Mouse (Mus musculus): ENCODE measurements around the gene Carm1. TPM values are rescaled to one million over a fixed set of nuclear protein-coding genes. Genes with fewer than 3 reads are reported as not detected.
A peak's percentile ranks its signal among the peaks of the same experiment; 100 is the strongest.

The Carm1 gene
- total RNA-seq, 1 experiment from 2014 or later: 21.0 TPM

DNA sequence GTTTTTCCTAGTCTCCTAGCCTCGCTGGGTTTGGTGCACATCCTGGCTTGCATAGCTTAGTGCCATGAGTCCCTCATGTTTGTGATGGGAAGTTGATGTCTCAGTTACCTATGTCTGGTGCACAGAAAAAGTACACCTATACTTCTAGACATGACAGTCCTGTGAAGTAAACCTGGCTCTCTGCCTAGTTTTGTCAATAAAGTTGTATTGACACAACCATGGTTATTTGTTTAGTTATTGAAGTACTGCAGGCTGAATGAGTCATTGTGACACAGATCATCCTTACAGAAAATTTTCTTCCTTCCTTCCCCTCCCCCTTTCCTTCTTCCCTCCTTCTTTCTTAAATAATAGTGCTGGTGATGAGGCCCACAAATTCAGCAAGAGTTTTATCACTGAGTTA is 17.7 kb downstream of the Carm1 start:
- no peak for ATAC-seq (replicated peaks in 1 of 2; ENCODE audit: insufficient read depth in 1 of 2, low FRiP score in 2 of 2, low TSS enrichment in 1 of 2, low read depth in 1 of 2, poor library complexity in 2 of 2, severe bottlenecking in 2 of 2)

DNA sequence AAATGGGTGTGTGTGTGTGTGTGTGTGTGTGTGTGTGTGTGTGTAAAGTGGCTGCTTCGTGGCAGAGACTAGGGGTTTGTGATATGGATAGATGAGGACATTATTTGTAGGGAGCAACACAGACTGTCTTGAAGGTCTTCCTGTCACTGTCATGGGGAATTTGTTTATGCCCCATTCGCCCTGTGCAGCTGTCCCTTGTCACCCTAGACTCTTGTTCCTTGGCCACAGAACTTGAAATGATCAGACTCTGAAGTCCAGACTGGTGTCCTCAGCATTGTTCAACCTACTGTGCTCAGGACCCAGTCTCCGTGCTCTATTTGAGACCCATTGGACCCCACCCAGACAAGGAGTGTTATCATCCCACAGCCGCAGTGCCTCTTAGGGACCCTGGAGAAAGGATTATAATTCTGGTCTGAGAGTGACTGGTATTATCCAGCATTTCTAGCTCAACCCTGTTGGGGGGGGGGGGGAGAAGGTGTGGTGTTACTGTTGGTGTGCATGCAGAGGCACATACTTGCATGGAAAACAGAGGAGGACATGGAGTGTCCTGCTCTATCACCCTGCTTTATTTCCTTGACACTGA is 18.4 kb downstream of the Carm1 start:
- ATAC-seq (replicated peaks in 1 of 2; ENCODE audit: insufficient read depth in 1 of 2, low FRiP score in 2 of 2, low TSS enrichment in 1 of 2, low read depth in 1 of 2, poor library complexity in 2 of 2, severe bottlenecking in 2 of 2): no peak

DNA sequence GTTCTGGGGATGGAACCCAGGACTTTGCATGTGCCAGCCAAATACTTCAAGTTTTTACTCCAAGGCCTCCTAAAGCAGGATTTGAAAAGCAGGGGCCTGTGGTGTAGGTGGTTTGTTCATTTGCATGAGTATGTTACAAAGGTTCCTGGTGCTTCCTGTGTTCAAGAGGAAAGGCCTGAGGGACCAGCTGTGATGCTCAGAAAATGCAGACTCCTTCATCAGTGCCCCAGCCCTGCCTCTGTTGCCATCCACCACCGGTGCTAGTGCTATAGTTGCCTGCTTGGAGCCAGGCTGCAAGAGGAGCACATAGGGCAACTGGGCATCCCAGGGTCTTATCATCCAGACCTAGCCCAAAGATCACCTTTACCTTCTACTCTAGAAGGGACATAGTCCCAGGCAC is 19.8 kb downstream of the Carm1 start:
- no peak for ATAC-seq (replicated peaks in 1 of 2; ENCODE audit: insufficient read depth in 1 of 2, low FRiP score in 2 of 2, low TSS enrichment in 1 of 2, low read depth in 1 of 2, poor library complexity in 2 of 2, severe bottlenecking in 2 of 2)

DNA sequence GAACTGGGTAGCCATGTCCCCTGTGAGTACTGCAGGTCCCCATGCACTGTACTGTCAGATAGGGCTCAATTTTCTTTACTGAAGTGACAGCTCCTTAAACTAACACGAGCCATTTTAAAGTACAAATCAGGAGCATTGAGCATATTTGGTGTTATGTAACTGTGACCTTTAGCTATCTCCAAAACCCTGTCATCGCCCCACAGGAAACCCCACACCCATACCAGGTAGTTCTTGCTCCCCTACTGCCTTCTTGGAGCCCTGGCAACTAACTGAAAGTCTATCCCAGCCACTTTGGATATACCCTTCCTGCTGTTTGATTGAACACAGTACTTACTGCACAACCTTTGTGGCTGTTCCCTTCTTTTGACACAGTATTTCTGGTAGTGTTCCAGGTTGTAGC is 20.4 kb downstream of the Carm1 start:
- ATAC-seq (replicated peaks in 1 of 2; ENCODE audit: insufficient read depth in 1 of 2, low FRiP score in 2 of 2, low TSS enrichment in 1 of 2, low read depth in 1 of 2, poor library complexity in 2 of 2, severe bottlenecking in 2 of 2): no peak

DNA sequence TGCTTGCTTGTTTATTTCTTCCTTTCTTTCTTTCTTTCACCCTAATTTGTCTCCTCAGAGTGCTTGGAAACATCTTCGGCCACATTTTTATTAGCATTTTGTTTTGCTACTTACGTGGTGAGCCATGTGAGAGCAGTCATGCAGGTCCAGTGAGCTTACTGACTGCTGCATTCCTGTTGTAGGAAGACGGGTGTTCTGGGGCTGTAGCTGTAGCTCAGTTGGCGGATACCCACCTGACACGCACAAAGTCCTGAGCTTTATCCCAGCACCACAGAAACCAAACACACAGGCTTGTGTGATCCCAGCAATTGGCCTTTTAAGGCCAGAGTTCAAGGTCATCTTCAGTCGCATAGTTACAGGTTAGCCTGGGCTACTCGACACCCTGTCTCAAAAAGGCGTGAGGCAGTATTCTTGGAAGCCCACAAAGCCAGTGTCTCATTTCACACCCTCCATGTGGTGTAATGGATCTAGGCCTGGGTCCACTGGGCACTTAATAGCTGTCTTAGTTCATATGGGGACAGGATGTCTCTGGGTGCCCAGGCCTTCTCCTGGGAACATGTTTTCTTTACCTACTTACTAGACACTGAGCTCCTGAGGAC is 22.1 kb downstream of the Carm1 start:
- ATAC-seq (replicated peaks in 1 of 2; ENCODE audit: insufficient read depth in 1 of 2, low FRiP score in 2 of 2, low TSS enrichment in 1 of 2, low read depth in 1 of 2, poor library complexity in 2 of 2, severe bottlenecking in 2 of 2): no peak

DNA sequence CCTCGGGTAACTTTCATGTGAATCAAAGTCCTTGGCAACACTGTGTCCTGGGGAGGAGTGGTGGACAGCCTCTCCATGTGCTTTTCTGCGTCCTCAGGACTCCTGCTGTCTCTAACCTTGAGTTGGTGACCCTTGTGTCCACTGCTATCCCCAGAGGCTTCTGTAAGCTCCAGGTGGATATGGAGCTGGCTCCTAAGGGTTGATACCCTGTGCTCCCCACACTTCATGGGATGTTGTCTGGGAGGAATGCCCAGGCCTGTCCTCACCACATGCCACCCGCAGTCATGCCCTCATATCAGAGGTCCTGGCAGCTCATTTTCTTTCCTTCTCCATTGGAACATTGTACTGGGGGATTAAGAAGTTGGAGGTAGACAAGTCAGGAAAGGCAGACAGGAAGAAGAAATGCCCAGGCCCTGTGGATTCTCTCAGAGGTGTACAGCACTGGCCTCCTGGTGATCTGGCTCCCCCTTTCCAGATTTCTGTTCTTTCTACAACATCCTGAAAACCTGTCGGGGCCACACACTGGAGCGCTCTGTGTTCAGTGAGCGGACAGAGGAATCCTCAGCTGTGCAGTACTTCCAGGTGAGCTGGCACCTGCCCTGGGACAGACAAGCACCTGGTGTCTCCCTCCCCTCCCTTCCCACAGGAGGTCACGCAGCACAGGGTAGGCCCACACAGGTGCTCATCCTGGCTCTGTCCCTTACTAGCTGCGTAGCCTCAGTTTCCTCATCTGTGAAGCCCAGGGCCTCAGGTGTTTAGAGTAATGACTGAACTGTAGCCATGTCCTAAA is 27.5 kb downstream of the Carm1 start:
- ATAC-seq (replicated peaks in 1 of 2; ENCODE audit: insufficient read depth in 1 of 2, low FRiP score in 2 of 2, low TSS enrichment in 1 of 2, low read depth in 1 of 2, poor library complexity in 2 of 2, severe bottlenecking in 2 of 2): no peak

DNA sequence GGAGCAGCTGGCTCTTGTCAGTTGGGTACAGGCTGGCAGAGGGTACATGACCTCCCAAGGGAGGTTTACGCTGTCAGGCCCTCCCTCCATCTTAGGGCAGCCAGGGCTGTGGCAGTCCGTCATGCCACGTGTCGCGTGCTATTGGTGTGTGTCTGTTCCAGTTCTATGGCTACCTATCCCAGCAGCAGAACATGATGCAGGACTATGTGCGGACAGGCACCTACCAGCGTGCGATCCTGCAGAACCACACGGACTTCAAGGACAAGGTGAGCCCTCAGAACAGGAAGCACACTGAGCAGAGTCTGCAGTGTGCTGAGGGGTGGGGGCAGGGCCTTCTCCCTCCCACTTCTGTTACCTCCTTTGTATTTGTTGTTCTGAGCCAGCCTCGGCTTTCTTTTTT is 28.6 kb downstream of the Carm1 start:
- no peak for ATAC-seq (replicated peaks in 1 of 2; ENCODE audit: insufficient read depth in 1 of 2, low FRiP score in 2 of 2, low TSS enrichment in 1 of 2, low read depth in 1 of 2, poor library complexity in 2 of 2, severe bottlenecking in 2 of 2)

DNA sequence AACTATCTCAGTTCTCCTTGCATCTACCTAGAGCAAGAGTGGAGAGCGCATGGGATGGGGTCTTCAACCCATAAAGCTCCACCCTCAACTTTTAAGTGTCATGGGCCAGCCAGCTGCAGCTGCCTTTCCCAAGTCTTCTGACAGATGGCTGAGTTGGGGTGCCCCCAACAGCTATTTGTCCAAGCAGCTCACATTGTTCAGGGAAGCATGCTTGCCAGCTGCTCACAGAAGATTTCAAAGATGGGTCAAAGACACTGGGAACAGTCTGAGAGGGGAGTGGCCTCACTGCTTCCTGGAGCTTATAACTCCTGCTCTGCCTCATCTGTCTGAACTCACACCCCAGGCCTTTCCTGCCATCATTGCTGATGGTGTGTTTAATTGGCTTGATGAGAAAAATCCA is 29.6 kb downstream of the Carm1 start:
- no peak for ATAC-seq (replicated peaks in 1 of 2; ENCODE audit: insufficient read depth in 1 of 2, low FRiP score in 2 of 2, low TSS enrichment in 1 of 2, low read depth in 1 of 2, poor library complexity in 2 of 2, severe bottlenecking in 2 of 2)

DNA sequence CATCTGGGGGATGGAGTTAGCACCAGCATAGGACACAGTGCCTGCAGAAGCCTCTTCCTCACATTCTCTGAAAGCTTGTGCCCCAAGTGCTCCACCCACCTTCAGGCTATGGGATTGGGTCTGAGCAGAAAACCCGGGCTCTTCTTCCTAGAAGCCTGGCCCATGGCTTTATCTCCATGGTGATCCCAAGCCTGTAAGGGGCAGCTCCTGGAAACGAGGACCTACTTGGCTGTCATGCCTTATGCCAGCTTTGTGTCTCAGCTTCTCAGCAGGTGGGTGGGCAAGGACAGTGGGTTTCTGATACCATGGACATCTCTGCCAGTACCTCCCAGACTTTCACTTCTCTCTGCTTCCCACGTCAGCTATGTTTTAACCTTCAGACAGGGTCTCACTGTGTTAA is 31.5 kb downstream of the Carm1 start:
- ATAC-seq (replicated peaks in 1 of 2; ENCODE audit: insufficient read depth in 1 of 2, low FRiP score in 2 of 2, low TSS enrichment in 1 of 2, low read depth in 1 of 2, poor library complexity in 2 of 2, severe bottlenecking in 2 of 2): no peak

DNA sequence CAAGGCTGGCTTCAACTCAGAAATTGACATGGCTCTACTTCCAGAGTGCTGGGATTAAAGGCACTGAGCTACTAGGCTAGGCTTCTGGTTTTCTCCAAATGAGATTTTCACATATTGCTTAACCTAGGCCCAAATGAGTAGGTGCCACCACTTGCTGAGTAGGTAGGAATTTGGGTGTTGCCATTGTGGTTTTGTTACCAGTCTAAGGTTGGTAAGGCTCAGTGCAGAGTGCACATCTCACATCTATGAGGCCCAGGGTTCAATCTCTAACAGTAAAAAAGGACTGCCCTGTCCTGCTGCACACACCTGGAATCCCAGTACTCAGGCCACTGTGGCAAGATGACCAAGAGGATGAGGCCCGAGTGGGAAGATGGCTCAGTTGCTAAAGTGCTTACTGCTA is 38.7 kb downstream of the Carm1 start:
- ATAC-seq (replicated peaks in 1 of 2; ENCODE audit: insufficient read depth in 1 of 2, low FRiP score in 2 of 2, low TSS enrichment in 1 of 2, low read depth in 1 of 2, poor library complexity in 2 of 2, severe bottlenecking in 2 of 2): no peak

DNA sequence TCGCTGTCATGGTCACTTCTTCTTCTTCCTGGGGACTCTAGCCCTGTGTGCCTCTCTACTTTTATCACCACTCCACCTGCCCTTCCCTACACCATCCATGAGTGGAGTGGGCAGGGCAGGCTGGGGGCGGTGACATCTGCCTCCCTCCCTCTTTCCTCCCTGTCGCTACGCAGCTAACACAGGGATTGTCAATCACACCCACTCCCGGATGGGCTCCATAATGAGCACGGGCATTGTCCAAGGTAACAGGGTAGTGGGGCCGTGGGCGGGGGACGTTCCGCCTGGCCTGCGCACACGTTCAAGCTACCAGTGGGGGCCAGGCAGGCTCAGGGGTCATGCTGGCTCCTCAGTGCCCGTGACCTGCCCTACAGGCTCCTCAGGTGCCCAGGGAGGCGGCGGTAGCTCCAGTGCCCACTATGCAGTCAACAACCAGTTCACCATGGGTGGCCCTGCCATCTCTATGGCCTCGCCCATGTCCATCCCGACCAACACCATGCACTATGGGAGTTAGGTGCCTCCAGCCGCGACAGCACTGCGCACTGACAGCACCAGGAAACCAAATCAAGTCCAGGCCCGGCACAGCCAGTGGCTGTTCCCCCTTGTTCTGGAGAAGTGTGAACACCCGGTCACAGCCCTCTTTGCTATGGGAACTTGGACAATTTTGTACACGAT is 41.1 kb downstream of the Carm1 start:
- no peak for ATAC-seq (replicated peaks in 1 of 2; ENCODE audit: insufficient read depth in 1 of 2, low FRiP score in 2 of 2, low TSS enrichment in 1 of 2, low read depth in 1 of 2, poor library complexity in 2 of 2, severe bottlenecking in 2 of 2)

DNA sequence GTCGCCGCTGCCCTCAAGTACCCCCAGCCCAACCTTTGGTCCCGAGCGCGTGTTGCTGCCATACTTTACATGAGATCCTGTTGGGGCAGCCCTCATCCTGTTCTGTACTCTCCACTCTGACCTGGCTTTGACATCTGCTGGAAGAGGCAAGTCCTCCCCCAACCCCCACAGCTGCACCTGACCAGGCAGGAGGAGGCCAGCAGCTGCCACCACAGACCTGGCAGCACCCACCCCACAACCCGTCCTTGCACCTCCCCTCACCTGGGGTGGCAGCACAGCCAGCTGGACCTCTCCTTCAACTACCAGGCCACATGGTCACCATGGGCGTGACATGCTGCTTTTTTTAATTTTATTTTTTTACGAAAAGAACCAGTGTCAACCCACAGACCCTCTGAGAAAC is 41.7 kb downstream of the Carm1 start:
- ATAC-seq (replicated peaks in 1 of 2; ENCODE audit: insufficient read depth in 1 of 2, low FRiP score in 2 of 2, low TSS enrichment in 1 of 2, low read depth in 1 of 2, poor library complexity in 2 of 2, severe bottlenecking in 2 of 2): no peak

DNA sequence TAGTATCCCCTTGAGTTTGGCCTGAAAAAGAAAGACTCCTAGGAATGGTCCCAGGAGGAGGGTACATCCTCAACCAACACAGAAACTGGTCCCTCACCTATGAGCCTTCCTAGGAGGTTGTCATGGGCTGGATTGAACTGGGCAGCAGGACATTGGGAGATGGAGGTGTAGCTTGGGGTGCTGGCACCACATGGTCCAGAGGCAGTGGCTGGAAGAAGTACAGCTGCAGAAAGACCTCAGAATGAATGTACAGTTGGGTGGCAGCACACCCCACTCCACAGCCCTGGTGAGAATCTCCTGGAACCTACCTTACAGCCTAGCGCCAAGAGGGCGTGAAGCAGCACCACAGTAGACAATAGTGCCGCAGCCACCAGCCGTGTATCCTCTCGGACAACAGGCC is 42.8 kb downstream of the Carm1 start:
- no peak for ATAC-seq (replicated peaks in 1 of 2; ENCODE audit: insufficient read depth in 1 of 2, low FRiP score in 2 of 2, low TSS enrichment in 1 of 2, low read depth in 1 of 2, poor library complexity in 2 of 2, severe bottlenecking in 2 of 2)

DNA sequence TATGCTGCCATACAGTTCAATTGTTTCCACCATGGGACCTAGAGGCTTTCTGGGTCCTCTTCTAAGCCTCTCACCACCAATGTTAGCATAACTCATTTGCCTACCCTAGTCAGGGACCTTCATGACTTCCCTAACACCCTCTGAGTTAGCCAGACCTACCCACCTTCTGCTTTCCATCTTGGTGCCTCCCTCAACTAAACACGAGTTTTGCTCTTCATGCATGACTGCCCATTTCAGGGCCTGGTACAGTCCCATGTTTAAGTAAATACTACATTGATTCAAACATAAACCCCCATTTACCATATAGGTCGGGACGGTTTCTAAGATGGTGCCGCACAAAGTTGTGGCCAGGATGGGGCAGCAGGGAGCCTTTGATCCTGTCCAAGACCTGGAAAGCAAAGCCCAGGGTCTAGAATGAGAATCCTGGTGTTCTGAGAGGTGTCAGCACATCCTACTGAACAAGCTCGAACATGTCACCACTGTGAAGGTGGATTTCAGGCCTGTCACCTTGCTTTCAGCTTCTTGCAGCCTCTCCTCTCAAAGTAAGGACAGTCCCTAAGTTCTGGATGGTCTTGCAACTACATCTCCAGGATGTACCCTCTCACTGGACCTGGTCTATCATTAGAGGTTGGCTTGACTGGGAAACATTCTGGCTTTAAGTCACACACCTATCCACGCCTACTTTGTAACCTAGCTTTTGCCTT is 44.6 kb downstream of the Carm1 start:
- ATAC-seq (replicated peaks in 1 of 2; ENCODE audit: insufficient read depth in 1 of 2, low FRiP score in 2 of 2, low TSS enrichment in 1 of 2, low read depth in 1 of 2, poor library complexity in 2 of 2, severe bottlenecking in 2 of 2): no peak

DNA sequence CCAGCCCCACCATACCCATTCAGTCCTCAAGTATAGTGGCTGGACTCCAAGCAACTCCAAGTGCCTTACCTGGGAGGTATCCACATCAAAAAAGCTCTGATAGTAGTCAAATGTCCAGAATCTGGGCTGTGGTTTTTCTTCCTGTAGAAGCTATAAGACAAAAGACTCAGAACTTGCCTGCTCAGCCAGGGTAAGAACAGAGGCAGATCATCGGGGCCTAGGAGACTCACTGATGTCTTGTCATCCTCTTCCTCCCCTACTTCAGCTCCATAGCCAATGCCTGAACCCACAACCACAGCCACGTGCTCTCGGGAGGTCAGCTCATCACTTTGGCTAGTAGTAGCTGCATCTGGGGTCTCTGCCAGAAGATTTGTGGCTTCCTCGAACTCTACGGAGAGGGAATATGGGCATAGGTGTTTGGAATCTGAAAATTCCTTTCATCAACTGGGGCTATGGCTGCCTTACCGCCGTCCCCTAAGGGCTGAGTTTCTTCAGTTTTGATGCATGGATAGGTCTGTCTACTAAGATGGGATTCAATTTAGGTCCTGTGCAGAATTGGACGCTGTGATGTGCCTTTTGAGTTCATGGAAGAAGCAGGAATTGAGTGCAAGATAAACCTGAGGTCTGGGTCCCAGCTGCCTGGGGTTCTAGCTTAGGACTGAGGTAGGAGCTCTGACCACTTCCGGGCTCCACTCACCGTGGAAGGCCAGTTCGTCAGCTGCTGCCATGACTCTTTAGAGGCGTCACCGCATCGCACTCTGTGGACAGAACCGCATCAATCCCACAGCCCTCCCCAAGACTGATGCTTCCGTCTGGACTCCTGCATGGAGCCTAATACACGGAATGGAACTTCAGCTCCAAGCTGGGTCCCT is 45.4 kb downstream of the Carm1 start:
- peak; percentile 38 to 52; a peak in 3 of 4 replicates for ATAC-seq (replicated peaks in 1 of 2; ENCODE audit: insufficient read depth in 1 of 2, low FRiP score in 2 of 2, low TSS enrichment in 1 of 2, low read depth in 1 of 2, poor library complexity in 2 of 2, severe bottlenecking in 2 of 2)

DNA sequence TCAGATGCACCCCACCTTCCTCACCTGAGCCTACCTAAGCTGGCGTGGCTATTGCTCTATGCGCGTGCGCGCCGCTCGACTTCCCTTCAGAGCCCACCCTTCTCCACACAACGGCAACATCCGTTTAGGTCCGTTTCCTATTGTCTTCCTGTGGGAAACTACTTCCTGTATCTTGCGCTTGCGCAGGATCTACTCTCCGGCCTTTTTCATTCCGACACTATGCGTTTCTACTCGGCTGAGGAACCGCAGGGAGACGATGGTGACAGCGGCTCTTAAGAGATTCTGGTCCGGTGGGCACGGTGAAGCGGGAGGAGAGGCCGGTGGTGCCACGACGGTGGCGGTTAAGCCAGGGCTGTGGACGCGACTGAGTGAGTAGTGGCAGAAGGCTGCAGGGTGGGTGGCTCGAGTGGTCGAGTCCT is 46.0 kb downstream of the Carm1 start, which contains the start of the genes Timm29 and Yipf2:
TSS of gene Timm29 (plus strand) at position 20 of the 419 bp plus-strand sequence.
TSS of gene Yipf2 (minus strand) at position 126 of the 419 bp plus-strand sequence.
- peak; percentile 82 to 83 for ATAC-seq (replicated peaks in 1 of 2; ENCODE audit: insufficient read depth in 1 of 2, low FRiP score in 2 of 2, low TSS enrichment in 1 of 2, low read depth in 1 of 2, poor library complexity in 2 of 2, severe bottlenecking in 2 of 2)
